Mouse (Mus musculus) granulocyte monocyte progenitor cell, adult 5-6 weeks (primary cell): Measurements from ENCODE around the gene A630076J17Rik. TPM values are rescaled to one million over a fixed set of nuclear protein-coding genes. Genes with fewer than 3 reads are reported as not detected.

Source experiments
- ATAC-seq: replicated peaks from 2 replicates; pipeline ENCODE4 v1.8.0; 2016; ENCODE audit warnings: mild to moderate bottlenecking, moderate TSS enrichment, inconsistent platforms; ENCODE audit not compliant: poor library complexity, severe bottlenecking
- total RNA-seq, 2 experiments: library from RNA; stranded (forward) in 1 of 2; stranded (reverse) in 1 of 2; fragments of 200-712, 200-1000 nt in 1 of 2; fragments of >200 nt in 1 of 2; fragmentation: Nextera tagmentation in 1 of 2; gene quantifications; 2 replicates each; pipeline ENCODE4 v1.2.3; 2014 to 2017

A630076J17Rik gene
- total RNA-seq (2014; fragmentation: Nextera tagmentation) (not detected in 2 replicates), total RNA-seq (2017) (not detected in 2 replicates)

DNA sequence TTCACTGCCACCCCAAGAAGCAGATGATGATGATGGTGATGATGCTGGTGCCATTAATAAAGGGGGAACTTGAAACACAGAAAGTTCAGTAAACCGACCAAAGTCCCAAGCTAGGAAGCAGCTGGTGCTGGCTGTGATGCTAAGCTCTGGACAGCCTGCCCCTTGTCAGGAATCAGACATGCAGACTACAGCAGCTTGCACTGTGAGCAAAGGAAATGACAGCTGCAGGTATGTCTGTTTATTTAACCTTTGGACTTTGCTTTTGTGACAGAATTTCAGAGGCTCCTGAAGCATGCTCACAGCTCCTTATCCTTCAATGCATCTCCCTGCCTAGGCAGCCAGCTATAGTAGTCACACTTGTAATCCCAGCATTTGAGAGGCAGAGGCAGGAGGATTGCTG is at the start of gene A630076J17Rik:
TSS of gene A630076J17Rik (plus strand) at position 88 of the 400 bp plus-strand sequence.
- ATAC-seq = no peak

GRCm38 (mm10) chr3:107180860-107181259 is 49.6 kb upstream of the A630076J17Rik start:
- no peak for ATAC-seq

DNA sequence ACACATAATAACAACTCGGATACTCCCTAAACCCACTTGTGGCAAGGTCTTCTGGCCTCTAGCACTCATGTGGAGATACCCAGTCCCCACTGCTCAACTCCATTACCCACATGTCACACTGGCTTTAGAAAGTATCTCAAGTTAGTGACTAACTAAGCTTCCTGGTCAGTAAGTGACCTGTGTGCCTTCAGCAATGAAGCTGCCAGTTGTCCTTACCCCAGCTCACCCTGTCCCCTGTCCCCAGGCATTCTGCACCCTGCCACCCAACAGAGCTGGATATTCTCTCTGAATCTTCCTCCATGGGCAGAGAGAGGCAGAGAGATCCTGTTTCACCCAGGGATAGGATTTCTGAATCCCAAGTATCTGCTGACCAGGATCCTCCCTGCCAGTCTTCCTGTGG is 47.7 kb upstream of the A630076J17Rik start, which contains the start of gene Kcna10:
TSS of gene Kcna10 (plus strand) at position 301 of the 400 bp plus-strand sequence.
- ATAC-seq = no peak

- ATAC-seq = no peak
Observed at GRCm38 (mm10) chr3:107183178-107183577, 47.2 kb upstream of the A630076J17Rik start.

- ATAC-seq = no peak
Observed at GRCm38 (mm10) chr3:107185597-107185996, 44.8 kb upstream of the A630076J17Rik start.

GRCm38 (mm10) chr3:107187022-107187421 is 43.4 kb upstream of the A630076J17Rik start:
- no peak for ATAC-seq

- peak; percentile 66 for ATAC-seq
Observed at GRCm38 (mm10) chr3:107188226-107188899, 42.1 kb upstream of the A630076J17Rik start.

GRCm38 (mm10) chr3:107201310-107202180 is 28.9 kb upstream of the A630076J17Rik start:
- ATAC-seq = no peak

DNA sequence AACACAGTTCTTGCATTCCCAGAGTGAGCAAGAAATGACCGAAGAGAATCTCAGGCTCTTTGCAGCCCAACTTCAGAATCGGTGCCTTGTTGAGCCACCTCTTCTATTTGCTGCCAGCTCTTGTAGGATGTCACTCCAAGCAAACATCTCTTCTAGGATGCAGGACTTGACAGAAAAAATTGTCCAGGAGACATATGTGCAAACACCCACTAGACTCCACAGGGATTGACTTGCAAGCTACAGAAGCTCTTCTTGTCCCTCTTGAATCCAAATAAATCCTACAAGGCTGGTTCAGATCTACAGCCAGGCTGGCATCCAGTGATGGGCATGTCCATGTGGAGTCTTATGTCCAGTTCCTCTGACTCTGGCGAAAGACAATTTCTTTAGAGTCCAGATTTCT is 26.0 kb upstream of the A630076J17Rik start:
- no peak for ATAC-seq

- ATAC-seq = peak; percentile 79
Observed at GRCm38 (mm10) chr3:107205170-107205569, 25.2 kb upstream of the A630076J17Rik start.

DNA sequence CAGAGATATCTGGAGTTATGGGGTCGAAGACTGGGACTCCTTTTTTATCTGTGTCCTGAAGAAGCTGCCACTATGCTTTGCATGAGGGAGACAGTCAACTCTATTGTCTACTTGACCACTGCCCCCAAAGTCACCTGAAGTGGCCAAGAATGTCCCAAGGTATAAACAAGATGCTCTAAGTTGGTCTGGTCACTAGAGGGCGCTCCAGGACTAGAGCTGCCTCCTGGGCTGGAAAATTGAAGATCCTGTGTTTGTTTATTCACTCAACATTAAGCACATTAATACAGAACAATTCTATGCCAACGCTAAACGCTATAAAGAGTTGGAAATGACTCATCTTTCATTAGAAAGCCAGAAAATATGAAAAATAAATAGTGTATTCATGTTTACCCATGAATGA is 24.4 kb upstream of the A630076J17Rik start:
- ATAC-seq = peak; percentile 34; the same call in 1 of the 2 replicates

GRCm38 (mm10) chr3:107206490-107207150 is 23.8 kb upstream of the A630076J17Rik start:
- no peak for ATAC-seq

GRCm38 (mm10) chr3:107207625-107208253 is 22.7 kb upstream of the A630076J17Rik start:
- ATAC-seq = no peak

DNA sequence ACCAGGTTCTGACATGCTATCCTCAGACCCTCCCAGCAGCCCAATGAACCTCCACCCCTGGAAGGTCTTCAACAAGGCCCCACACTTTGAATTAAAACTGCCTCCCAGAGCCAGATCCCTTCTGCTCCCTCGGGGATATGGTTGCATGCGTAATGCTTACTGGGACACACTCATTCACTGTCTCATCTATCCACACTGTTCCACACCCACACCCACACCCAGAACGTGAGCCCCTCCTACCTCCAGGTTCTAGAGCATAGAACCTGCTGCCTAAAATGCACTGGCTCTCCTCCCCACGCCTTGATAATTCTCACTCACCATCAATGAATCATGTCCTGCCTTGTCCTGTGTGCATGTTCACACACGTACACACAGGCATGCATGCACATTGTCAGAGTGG is 15.8 kb upstream of the A630076J17Rik start:
- ATAC-seq = no peak

DNA sequence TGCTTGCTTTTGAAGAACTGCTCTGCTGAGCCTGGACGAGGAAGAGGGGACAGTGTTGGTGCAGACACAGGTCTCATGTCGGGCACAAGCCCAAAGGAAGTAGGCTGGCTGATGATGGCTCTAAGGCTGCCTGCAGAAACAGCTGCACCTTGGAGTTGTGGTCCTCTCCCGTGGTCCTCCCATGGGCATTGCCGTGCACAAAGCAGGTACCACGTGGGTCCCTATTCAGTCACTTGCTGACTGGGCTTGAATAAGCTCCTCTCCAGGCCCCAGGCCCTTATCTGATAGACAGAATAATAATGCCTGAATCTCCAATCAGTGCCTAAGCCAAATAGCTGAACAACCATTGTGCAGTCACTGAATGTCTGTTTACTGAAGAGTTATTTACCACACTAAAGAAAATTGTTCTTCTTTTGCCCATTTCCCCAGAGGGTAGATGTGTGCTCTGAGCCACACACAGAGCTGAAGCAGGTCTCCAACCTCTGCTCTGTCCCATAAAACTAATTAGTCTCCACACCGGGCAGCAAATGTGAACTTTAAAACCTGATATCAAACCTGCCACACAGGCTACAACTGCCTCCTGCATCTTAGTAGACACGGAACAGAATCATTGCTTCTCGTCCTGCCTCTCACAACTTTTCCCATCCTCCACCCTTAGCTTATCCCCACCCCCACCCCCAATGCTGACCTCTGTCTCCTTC is 13.9 kb upstream of the A630076J17Rik start:
- no peak for ATAC-seq

- ATAC-seq = no peak
Observed at GRCm38 (mm10) chr3:107217101-107217480, 13.3 kb upstream of the A630076J17Rik start.

DNA sequence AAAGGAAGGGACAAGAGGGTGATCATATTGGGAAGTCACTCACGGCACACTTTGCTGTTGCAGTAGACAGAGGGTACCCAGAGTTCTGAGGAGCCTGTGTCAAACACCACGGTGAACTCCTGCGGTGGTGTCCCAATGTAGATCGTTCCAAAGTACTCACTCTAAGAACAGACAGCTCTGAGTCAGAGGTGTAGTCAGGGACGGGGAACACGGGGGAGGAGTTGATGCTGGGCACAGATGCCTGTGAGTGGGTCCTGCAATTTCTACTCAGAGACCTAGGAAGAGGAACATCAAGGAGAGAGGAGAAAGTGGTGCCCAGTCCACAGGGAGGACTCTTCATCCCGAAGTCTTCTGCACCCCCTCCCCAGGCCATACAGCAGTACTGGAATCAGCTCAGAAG is 11.8 kb upstream of the A630076J17Rik start:
- no peak for ATAC-seq

- no peak for ATAC-seq
Observed at GRCm38 (mm10) chr3:107221608-107222007, 8.8 kb upstream of the A630076J17Rik start, which contains the start of gene Cym. Gene Cym (minus strand): TSS chr3:107221732.

DNA sequence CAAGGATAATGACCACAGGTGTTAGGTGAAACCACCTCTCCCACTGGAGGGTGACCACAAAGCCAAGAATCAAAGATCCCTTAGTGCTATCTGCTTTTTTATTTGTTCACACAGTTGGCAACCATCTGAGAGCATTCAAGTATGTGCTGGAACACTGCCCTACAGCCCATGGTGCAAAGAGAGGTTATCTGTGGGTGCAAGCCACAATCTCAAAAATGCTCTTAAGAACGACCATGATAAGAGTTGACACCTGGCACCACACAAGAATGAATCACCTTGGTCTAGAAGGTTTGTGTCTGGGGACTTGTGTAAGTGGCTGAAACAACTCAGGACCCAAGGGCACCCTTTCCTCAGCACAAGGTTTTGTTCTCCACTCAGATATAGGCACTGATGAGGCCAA is 7.2 kb upstream of the A630076J17Rik start:
- ATAC-seq = no peak

DNA sequence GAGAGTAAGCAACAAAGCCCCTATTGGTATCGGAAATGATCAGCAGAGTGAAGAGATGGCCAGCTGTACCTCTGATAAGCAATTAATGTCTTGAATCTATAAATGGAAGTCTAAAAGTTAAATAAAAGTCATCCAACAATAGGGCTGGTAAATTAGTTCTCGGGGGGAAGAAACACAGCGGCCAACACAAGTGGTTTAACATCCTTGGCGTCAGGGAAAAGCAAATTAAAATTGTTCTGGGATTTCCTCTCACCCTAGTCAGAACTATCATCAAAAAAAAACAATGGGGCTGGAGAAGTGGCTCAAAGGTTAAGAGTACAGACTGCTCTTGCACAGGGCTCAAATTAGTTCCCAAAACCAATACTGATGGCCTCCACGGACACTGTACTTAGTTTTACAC is 4.6 kb upstream of the A630076J17Rik start:
- no peak for ATAC-seq
